Mouse (Mus musculus) ovary, postnatal 10 days (tissue): ENCODE results near the gene Oas1h.
"Not testable (repeated sequence)": the region's sequence is repeated elsewhere in the genome, so short reads cannot be mapped to it uniquely, and the experiment has no call there.

Experiments
- DNase-seq: peaks from one replicate; pipeline ENCODE4 v3.0.0; 2022; ENCODE audit warnings: low spot score

The Oas1h gene

DNA sequence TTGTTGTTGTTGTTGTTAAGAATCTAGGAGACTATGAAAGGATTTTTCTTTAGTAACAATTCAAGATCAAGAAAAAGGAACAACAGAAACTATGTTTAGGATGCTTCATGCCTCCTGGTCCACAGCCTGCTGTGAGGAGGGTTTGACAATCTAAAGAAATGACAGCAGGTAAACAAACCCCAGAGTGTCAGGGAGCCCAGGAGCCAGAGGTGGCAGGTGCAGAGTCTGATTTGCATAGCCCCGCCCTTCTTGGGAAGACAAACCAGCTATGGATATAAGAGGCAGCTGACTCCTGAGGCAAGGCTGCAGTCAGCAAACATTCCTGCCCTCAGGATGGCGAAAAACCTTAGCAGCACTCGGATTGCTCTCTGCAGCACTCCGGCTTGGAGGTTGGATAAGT, at the start of gene Oas1h:
Oas1h (plus strand) TSS at position 301 of the 400 bp plus-strand sequence.
- DNase-seq: no peak

DNA sequence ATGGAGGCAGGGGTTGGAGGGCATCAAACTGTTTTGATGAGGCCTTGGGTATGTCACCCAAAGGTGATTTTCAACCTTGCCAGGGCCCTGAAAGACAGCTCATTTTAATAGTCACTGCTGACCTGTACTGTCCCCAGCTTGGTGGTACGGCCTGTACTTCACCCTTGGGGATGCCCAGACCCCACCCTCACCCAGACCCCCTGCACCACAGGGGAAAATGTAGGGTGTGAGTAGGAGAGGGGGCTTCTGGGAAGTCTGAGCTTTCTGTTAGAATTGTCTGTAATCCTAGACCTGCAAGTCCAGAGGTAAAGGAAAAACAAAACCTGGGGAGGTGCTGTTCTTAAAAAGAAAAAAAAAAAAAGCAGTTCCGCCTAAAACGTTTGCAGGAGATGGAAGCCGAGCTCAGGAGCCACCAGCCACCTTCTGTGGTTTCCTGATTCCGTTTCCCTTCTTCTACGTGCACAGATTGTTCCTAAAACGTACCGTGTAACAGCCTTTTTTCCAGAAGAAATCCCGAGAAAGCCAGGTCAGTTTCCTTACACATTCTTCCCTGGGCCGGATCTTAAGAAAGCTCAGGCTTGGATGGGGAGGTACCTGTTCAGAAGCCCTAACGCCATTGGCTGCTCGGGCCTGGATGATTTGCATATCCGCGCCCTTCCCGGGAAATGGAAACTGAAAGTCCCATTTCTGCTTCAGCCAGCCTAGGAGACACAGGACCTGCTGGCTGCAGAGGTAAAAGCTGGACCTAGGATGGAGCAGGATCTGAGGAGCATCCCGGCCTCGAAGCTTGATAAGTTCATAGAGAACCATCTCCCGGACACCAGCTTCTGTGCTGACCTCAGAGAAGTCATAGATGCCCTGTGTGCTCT, 49.0 kb upstream of the Oas1h start, which contains the start of gene Oas1c:
Oas1c (minus strand) TSS at position 564 of the 869 bp plus-strand sequence.
- peak; percentile 56 for DNase-seq

DNA sequence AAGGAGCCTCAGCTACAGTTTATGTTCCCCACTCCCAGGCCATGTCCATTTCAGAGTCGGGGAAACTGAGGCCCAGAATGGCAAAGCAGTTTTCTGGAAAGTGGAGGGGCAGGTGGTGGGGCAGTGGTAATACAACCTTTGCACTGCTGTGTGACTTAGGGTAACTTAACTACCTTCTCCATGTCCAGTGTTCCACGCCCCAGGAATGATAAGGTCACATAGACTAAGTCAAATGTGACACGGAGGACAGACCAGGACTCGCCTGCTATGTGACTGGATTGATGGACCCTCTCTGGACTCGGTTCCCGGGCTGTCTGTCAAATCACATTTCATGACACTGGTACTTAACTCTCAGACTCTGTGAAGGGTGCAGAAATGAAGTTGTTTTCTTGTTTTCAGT, 48.2 kb upstream of the Oas1h start:
- no peak for DNase-seq

DNA sequence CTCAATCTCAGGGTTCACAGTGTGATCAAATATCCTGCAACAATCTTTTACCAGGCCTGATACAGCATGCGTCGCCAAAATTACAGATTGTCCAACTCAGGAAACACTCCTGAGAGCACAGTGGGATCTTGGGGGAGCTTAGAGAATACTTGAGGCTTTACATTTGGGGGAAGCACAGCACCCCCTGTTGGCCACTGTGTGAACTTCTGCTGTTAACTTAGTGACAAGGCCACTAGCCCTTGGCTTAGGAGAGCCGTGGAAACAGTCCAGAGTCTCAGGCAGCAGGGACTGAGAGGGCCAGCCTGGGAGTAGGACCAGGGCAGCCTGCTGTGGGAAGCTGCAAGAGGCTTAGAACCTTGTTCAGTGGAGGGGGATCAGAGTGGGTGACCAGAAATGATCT, 45.3 kb upstream of the Oas1h start:
- no peak for DNase-seq

DNA sequence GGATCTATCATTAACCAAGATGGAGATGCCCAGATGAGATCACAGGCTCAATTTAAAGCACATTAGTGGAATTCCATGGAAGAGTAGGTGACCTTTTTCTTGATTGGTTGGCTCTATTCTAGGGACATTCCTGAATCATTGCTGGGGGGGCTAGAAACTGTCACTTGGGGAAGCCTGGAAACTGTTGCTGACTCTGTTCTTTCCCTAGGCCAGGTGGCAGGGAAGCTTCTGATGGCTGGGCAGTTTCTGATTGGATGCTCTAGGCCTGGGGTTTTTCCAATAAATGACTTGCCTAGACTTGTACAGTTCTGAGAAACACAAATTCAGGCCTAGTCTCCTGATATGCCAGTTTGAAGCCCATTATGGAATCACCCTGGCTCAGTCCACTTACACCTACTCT, 42.2 kb upstream of the Oas1h start:
- DNase-seq: no peak

DNA sequence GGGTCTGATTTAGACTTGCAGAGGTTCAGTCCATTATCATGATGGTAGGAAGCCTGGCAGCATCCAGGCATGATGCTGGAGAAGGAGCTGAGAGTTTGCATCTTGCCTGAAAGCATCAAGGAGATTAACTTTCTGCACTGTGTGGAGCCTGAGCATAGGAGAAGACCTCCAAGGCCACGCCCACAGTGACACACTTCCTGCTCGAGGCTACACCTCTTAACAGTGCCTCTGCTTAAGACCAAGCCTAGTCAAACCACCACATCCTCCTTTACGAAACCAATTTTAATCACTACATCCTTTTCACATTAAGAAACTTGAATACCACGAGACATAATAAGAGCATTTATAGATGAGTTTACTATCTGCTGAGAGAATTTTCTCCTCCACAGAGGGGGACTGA, 30.2 kb upstream of the Oas1h start:
- no peak for DNase-seq

DNA sequence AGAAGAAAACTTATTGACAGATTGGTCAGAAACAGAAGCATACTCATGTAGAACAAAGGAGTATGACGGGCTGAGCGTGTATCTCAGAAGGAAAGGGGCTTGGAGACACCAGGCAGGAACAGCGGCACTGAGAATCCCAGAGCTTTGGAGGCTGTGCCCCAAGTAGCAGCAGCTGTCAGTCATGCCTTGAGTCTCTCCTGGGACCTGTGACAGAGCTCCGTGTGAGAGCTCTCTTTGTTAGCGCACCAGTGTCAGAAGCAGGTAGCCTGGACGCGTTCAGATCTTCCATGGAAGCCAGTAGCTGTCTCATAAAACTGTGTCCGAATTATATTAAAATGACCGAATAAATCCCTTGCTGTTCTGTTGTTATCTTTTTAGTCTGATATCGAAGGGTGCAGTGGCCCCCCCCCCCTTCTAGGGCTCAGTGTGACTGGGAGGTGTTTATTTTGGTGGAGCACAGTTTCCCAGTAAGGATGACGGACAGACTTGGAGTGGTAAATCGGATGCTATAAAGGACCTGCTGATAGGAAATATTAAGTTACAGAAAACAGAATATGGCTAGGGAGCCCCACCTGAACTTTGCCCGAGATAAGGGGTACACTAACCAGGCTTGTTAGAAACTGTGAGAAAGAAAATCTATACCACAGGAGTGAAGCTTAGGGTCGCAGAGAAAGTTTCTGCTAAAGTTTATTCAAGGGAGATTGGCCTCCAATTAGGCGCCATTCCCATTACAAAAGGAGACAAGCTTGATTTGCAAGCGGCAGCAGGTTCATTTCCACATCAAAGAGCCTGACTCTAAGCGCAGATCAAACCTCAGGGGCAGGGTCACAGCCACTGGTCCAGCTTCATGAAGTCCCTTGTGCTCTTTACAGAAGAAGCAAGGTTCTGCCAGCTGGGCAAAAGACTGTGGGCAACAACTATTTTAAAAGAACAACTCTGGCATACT, 27.6 kb upstream of the Oas1h start:
- DNase-seq: no peak

DNA sequence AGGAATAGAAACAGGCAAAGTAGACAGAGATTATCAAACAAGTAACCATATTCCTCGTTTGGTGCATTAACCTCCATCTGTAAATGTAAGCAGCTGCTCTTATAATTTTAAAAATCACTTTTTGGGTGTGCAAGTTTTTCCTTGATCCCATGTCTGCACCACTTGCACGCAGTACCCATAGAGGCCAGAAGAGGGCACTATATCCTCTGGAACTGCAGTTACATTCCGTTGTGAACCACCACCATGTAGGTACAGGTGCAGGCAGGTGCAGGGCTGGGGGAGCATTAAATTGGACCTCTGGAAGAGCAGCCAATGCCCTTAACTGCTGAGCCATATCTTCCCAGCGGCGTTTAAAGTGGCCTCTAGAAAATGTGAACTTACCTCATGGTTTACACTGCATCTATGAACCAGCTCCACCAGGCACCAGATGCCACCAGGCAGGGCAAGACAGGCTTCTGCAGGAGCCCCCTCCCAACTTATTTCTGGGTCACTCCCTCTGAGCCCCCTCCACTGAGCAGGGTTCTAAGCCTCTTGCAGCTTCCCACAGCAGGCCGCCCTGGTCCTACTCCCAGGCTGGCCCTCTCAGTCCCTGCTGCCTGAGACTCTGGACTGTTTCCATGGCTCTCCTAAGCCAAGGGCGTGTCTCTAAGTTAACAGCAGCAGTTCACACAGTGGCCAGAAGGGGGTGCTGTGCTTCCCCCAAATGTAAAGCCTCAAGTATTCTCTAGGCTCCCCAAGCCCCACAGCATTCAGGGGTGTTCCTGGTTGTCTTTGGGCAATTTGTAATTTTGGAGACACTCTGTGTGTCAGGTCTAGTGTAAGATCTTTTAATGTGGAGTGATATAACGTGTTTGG, 24.3 kb upstream of the Oas1h start:
- DNase-seq: no peak

DNA sequence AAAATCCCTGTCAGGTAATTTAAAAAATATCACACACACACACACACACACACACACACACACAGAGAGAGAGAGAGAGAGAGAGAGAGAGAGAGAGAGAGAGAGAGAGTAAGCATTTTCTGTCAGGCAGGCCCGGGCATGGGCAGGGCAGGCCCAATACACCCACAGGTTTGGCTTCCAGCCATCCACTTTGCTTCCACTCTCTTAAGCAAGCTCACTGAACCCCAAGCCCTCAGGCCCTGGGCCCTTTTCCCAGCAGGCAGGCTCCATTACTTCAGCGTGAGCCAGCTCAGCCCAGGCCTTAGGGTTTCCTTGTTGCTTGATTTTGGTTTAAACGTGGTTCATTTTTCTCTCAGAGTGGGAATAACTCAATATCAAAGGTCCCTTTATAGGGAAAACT, 16.5 kb upstream of the Oas1h start:
- DNase-seq: no peak

DNA sequence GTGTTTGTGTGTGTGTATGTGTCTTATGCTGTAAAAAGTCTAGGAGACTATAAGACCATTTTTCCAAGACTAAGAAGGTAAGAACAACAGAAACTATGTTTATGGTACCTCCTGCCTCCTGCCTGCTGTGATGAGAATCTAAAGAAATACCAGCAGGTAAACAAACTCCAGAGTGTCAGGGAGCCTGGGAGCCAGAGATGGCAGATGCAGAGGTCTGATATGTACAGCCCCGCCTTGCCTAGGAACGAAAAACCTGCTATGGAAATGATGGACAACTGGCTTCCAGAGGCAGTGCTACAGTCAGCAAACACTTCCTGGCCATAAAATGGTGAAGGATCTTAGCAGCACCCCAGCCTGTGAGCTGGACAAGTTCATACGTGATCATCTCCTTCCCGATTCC, 14.2 kb upstream of the Oas1h start, which contains the start of gene Oas1f:
Oas1f (plus strand) TSS at position 301 of the 400 bp plus-strand sequence.
- no peak for DNase-seq

DNA sequence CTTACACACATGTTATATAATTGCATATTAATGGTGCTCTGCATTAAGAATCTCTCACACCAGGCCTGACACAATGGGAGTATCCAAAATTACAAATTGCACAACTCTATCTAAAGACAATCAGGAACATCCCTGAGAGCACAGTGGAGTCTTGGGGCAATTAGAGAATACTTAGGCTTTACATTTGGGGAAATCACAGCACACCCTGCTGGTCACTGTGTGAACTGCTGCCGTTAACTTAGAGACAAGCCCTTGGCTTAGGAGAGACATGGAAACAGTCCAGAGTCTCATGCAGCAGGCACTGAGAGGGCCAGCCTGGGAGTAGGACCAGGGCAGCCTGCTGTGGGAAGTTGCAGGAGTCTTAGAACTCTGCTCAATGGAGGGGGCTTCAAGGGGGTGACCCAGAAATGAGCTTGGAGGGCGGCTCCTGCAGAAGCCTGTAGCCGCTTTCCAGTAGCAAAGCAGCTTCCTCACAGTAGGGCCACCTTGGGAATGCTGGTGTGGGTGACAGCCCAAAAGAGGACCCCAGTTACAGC, 11.6 kb upstream of the Oas1h start:
- no peak for DNase-seq

DNA sequence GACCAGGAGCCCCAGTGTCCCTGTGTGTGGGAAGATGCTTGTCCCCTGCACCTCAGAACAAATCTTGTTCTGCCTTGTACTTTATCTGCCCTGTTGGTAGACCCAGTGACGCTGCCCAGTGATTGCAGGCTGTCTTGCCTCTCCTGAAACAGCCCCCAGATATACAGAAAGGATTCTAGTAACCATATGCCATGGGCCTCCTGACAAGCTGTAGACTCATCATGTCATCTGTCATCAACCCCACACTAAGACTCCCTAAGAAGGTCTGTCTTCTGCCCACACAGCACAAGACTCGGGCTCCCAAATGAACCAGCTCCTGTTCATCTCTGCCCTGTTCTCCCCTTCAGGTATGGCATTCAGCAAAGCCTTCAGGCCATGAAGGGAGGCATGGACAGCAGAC, 2.0 kb upstream of the Oas1h start:
- no peak for DNase-seq

DNA sequence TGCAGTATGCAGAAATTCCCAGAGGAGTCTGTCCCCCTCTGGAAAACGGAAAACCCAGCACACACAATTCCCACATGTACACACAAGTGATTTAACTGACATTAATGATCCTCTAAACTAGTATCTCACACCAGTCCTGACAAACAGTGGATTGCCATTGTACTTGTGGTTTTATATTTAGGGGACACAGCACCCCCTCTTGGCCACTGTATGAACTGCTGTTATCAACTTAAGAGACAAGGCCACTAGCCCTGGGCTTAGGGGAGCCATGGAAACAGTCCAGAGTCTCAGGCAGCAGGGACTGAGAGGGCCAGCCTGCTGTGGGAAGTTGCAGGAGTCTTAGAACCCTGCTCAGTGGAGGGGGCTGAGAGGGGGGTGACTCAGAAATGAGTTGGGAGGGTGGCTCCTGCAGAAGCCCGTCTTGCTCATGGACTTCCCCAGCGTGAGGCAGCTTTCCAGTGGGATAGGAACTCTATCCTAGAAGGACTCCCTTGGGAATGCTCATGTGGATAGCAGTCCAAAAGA, 4.2 kb downstream of the Oas1h start:
- DNase-seq: no peak

DNA sequence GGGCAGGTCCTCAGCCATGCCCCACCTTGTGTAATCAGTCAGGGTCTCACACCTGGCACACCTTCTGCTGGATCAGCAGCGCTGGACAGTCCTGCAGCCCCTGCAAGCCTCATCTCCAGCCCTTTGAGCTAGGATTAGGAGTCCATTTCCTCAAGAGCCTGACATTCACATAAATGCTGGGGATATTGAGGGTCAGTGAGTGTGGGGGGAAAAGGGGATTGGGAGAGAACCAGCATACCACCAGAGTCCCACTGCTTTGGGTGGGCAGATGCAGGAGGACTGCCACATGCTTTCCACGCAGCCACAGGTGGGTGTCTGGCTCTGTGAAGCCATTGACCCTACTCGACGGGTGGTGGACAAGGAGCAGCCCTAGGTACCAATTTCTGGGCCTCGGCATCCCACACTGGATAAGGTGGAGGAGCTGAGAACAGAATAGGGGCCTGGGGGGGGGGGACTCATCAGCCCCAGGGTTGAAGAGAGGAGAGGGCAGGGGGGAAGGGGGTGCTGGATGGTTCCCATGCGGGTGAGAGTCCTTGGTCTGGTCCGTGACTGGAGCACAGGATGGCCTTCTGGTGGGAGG, 8.3 kb downstream of the Oas1h start:
- no peak for DNase-seq

DNA sequence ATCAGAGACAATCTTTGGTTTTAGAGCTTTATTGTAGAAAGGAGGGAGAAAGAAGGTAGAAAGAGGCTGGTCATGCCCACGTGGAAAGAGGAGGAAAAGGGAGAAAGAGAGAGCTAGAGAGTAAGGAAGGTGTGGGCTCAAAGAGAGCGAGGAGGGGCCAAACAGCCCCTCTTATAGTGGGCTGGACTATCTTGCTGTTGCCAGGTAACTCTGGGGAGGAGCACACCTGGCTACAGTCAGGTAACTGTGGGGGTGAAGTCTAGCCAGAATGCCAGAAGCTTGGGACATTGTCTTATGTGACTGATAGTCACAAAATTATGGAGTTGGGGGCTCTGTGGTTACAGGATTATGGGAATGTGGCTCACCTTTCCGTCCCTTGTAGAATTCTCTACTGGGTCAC, 8.9 kb downstream of the Oas1h start:
- DNase-seq: no peak

DNA sequence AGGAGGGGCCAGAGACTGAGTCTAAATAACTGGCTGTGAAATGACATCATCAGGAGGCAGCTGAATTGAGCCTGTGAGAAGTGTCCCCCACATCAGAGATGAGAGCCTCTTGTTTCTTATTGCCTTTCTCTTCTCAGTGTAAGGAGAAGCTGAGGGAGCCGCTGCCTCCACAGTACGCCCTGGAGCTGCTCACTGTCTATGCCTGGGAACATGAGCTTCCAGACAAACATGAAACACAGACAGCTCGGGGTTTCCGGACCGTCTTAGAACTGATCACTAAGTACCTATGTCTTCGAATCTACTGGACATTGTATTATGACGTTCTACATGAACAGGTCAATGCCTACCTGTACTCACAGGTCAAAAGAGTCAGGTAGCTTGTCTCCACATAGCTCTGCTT, 9.6 kb downstream of the Oas1h start:
- no peak for DNase-seq

DNA sequence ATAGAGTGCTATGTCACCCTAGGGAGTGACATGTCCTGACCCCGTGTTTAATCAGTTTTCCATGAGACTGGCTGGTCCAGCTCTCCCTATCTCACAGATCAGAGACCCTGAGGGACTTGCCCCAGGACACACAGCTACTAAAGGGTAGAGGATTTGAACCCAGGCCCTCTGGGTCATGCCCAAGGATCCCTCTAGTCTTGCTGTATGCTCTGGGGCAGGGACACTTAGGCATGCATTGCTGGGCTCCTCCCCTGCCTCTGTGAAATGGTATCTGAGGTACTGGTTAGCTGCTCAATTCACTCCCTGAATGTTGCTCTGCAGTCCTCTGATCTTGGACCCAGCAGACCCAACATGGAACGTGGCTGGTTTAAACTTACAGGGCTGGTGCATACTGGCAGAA, 10.2 kb downstream of the Oas1h start:
- no peak for DNase-seq

DNA sequence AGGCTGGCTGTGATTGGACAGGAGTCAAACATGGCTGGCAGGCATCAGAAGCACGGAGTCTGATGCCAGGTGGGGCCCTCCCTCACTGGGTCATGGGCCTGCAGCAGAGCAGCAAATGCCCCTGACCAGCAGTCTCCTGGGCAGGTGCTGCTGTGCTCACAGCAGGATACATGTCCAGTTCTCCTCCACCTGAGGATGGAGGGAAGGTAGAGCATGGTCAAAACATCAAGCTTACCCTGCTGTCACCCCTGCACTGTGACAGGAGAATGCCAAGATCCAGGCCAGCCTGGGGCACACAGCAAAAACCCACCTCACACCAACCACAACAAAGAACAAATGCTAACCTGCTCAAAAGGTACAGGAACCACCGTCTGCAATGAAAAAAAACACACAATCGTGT, 15.6 kb downstream of the Oas1h start:
- DNase-seq: not testable (repeated sequence)

DNA sequence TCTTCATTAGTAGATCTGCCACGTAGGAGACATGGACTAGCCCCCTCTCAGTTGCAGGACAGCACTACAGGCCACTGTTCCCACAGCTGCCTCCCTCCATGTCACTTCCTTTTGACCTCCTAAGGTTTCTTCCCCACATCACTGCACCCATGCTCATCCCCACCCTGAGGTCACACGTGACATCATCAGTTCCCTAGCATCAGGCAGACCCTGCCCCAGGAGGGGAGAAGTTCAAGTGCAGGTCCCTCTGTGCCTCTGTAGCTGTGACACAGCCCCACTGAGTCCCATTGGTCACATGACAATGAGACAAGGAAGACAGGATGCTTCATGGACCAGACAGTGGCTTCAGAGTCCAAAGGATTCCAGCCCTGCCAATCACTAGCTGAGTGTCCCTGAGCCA, 16.2 kb downstream of the Oas1h start:
- not testable (repeated sequence) for DNase-seq

DNA sequence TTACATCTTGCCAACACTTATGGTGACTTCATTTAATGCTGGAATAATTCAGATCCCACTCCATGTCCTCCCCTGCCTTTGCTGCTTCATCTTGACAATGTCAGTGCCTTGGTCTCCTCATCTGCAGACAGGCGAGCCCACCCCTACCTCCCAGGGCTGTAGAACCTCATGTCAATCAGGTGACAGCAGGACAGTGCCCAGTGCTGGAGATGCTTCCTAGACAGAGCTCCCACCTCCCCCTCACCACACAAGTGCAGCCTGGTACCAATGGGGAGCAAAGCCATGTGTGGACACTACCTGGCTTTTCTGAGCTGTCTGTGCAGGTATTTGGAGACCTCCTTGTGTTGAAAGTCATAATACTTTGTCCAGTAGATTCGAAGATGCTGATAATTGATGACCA, 17.6 kb downstream of the Oas1h start:
- DNase-seq: not testable (repeated sequence)

DNA sequence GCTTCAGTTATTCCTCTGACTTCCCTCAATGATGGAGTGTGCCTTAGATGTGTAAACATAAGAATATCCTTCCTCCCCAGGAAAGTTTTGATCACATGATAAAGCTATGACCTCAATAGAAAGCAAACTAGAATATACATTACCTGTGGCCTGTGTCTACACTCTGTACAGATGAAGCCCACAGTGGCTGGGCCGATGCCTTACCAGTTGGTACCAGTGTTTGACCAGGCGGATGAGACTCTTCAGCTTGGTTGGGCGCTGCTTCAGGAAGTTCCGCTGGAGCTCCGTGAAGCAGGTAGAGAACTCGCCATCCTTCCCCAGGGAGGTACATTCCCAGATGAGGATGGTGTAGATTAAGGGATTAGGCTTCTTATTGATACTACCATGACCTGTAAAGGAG, 20.5 kb downstream of the Oas1h start:
- not testable (repeated sequence) for DNase-seq
